Mouse (Mus musculus): ENCODE measurements around the gene Csta1.

DNA sequence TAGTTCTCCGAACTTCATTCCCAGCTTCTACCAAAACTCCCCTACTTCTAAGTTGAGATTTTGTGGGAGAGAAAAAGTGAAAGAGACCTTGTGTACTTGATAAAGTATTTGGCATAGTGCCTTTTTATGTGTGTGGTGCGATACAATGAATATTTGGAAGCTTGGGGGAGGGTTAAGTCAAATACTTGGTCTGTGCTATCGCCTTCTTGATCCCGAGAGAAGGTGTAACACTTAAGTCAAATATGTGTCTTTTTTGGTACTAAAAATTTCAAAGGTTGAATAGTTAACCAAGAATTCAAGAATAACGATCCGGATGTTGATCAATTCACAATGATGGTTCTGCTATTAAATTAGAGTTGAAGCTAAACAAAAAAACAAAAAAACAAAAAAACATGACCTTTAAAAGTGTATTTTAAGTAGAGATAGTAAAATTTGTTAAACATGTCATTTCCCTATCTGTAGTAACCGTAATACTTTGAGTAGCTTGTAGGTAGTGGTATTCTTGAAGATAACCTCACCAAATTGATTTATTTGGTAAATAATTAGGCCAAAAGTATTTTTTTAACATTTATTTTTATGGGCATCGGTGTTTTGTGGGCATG lies 58.5 kb downstream of the Csta1 start:
- no peak for TF ChIP-seq POLR2A (IDR thresholded peaks at IDR 0.05; ENCODE audit: insufficient read depth, low read length)
- no peak for TF ChIP-seq CTCF (IDR thresholded peaks at IDR 0.05; ENCODE audit: low read depth, low read length)
- no peak for TF ChIP-seq EP300 (IDR thresholded peaks at IDR 0.05; ENCODE audit: insufficient read depth, low read depth, low read length)

All from ES-Bruce4 (cell line).